Mouse (Mus musculus) kidney, postnatal 25 days (tissue): Measurements from ENCODE around the gene Phlda2.
A peak's percentile ranks its signal among the peaks of the same experiment; 100 is the strongest.

Experiments
- DNase-seq, 2 experiments: peaks; one replicate each; pipeline ENCODE4 v3.0.0; 2021; ENCODE audit warnings: mixed read lengths in 2 of 2

The Phlda2 gene

GRCm38 (mm10) chr7:143501643-143502417, 1.1 kb downstream of the Phlda2 start:
- peak; percentile 76 to 79 for DNase-seq

GRCm38 (mm10) chr7:143500912-143501311, 2.0 kb downstream of the Phlda2 start:
- DNase-seq: peak; percentile 71 to 89

GRCm38 (mm10) chr7:143498584-143498983, 4.4 kb downstream of the Phlda2 start:
- peak; percentile 59 to 79 for DNase-seq

GRCm38 (mm10) chr7:143495104-143495961, 7.6 kb downstream of the Phlda2 start:
- no peak for DNase-seq

GRCm38 (mm10) chr7:143493616-143494126, 9.3 kb downstream of the Phlda2 start:
- DNase-seq: no peak

- no peak for DNase-seq
Observed at GRCm38 (mm10) chr7:143489735-143490134, 13.2 kb downstream of the Phlda2 start.

- peak in 1 of 2 experiments; percentile 81 for DNase-seq
Observed at GRCm38 (mm10) chr7:143482541-143482940, 20.4 kb downstream of the Phlda2 start.

- DNase-seq: no peak
Observed at GRCm38 (mm10) chr7:143481806-143482387, 21.1 kb downstream of the Phlda2 start.

- peak; percentile 76 to 87 for DNase-seq
Observed at GRCm38 (mm10) chr7:143480498-143480897, 22.5 kb downstream of the Phlda2 start.

GRCm38 (mm10) chr7:143477800-143478199, 25.1 kb downstream of the Phlda2 start:
- peak in 1 of 2 experiments; percentile 23 for DNase-seq

GRCm38 (mm10) chr7:143476702-143477335, 26.1 kb downstream of the Phlda2 start:
- DNase-seq: peak; percentile 39 to 48

GRCm38 (mm10) chr7:143475876-143476275, 27.1 kb downstream of the Phlda2 start:
- peak; percentile 74 to 94 for DNase-seq

- DNase-seq: peak; percentile 74 to 91
Observed at GRCm38 (mm10) chr7:143474811-143475210, 28.1 kb downstream of the Phlda2 start.

- peak; percentile 71 to 84 for DNase-seq
Observed at GRCm38 (mm10) chr7:143473347-143474101, 29.4 kb downstream of the Phlda2 start, which contains the start of gene Slc22a18. Gene Slc22a18, plus strand, starts transcription at chr7:143473736.

GRCm38 (mm10) chr7:143469946-143470345, 33.0 kb downstream of the Phlda2 start:
- peak; percentile 77 to 83 for DNase-seq

GRCm38 (mm10) chr7:143467714-143468113, 35.2 kb downstream of the Phlda2 start:
- no peak for DNase-seq

GRCm38 (mm10) chr7:143466099-143466677, 36.8 kb downstream of the Phlda2 start:
- DNase-seq: peak; percentile 77 to 88

- peak; percentile 59 to 77 for DNase-seq
Observed at GRCm38 (mm10) chr7:143464811-143465560, 38.0 kb downstream of the Phlda2 start.

GRCm38 (mm10) chr7:143463865-143464415, 39.0 kb downstream of the Phlda2 start:
- peak; percentile 73 to 79 for DNase-seq

- no peak for DNase-seq
Observed at GRCm38 (mm10) chr7:143462516-143462915, 40.4 kb downstream of the Phlda2 start.
